Mouse (Mus musculus): ENCODE data around the gene Agap2.

Agap2 gene

DNA sequence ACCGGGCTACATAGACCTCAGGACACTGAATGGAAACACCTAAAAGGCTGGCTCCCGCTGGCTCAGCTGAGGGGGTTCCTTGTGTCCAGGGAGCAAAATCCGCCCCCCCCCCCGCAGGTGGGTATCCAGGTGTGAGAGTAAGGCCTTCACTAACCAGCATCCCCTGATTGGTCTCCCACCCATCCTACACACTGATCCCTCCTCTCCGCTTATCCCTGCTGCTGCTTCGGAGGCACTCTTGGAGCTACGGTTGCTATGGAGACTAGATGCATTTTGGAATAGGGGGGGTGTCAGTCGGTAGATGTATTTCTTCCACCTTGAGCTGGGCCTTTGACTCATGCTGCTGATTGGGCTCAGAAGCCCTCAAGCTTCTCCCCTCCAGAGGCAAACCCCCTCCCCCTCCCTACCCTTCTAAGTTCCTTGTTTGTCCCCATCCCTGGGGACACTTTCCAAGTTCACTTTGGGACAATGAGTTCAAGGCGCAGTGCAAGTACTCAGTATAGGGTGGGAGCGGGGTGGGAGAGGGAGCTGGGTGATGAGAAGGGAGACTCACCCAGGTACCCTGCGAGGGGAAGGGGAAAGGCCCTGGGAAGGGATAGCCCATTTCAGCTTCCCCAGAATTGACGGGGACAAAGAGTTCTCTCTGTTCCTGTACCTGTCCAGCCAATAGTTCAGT is 3.1 kb downstream of the Agap2 start:
- no peak for DNase-seq

DNA sequence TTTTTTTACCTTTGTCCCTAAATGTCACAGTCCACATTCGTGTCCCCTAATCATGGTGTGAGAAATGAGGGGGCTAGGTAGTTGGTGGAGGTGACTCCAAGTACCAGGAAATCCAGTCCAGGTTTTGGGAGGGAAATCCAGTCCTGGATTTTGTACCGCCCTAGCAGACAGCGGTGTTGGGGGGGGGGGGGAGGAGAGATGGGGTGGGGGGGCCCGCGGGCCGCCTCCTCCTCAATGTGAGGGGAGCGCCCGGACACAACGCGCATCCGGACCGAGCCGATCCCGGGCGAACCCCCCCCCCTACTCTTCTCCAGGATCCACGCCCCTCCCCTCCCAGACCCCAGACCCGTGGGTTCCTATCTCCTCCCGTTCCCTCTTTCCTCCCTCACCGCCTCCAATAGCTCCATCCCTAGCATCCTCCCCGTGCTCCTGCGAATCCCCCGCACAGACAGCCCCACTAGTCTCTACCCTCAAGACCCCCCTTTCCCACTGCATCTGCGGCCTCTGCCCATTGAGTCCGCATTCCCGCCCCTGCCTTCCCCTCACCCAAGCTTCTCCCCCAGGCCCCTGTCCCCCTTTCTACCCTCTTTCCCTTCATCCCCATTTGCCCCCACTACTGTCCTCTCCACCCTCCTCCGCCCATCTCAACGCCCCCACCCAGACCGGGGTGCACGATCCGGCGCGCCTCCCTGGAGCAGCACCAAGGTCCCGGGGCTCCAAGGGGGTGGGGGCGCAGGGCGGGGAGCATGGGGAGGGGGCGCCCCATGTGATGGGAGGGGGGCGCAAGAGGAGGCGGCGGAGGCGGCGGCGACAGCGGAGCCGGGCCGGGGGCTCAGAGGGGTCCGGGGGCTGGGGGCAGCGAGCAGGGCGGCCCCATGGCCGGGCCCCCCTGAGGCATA is 3.8 kb downstream of the Agap2 start:
- DNase-seq, result no peak

DNA sequence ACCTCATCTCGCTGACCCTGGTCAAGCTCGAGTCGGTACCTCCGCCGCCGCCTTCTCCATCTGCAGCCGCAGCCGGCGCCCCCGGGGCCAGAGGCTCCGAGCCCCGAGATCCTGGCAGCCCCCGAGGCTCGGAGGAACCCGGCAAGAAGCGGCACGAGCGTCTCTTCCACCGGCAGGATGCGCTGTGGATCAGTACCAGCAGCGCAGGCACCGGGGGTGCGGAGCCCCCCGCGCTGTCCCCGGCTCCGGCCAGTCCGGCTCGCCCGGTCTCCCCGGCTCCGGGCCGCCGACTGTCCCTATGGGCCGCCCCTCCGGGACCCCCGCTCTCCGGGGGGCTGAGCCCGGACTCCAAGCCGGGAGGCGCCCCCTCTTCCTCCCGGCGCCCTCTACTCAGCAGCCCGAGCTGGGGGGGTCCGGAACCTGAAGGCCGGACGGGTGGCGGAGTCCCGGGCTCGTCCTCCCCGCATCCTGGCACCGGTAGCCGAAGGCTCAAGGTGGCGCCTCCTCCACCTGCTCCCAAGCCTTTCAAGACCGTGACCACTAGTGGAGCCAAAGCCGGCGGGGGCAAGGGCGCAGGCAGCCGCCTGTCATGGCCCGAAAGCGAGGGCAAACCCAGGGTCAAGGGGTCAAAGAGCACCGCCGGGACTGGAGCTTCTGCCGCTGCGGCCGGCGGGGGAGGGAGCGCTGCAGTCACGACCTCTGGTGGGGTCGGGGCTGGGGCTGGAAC is 4.7 kb downstream of the Agap2 start:
- DNase-seq, result no peak

DNA sequence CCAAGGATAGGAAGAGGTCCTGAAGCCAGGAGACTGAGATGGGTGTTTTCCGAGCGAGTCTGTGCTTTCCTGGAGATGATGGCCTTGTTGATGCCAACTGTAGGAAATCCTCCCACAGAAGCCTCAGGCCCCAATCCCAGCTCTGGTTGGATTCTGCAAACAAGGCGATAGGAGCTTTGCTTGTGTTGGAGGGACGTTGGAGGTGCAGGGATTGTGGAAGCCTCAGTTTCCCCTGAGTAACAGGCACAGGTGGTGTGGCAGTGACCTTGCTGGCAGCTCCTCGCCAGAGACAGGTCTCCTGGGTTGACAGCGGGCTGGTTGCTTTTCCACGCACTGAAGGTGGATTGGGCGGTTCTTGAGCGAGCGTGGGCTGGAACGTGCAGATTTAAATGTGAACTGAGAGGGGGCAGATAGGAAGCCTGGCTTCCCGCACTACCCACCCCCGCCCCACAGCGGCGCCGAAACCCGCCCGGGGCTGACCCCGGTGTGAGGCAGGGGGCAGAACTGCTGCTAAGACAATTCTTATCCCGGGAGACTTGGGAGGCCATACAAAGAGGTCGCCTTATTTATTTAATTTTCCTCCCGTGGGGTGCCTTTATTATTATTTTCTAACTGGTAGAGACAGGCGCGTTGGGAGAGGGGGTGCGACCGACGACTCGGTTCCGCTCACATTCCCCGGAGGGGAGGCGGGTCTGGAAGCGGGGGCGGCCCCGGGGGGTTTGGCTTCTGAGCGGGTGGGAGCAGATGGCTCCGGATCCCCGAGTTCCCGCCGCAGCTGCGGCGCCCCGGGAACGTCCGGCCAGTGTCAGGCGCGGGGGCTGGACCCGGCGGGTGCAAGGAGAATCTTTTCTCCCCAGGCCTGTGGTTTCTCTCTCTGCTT is 6.1 kb downstream of the Agap2 start:
- DNase-seq, result no peak

DNA sequence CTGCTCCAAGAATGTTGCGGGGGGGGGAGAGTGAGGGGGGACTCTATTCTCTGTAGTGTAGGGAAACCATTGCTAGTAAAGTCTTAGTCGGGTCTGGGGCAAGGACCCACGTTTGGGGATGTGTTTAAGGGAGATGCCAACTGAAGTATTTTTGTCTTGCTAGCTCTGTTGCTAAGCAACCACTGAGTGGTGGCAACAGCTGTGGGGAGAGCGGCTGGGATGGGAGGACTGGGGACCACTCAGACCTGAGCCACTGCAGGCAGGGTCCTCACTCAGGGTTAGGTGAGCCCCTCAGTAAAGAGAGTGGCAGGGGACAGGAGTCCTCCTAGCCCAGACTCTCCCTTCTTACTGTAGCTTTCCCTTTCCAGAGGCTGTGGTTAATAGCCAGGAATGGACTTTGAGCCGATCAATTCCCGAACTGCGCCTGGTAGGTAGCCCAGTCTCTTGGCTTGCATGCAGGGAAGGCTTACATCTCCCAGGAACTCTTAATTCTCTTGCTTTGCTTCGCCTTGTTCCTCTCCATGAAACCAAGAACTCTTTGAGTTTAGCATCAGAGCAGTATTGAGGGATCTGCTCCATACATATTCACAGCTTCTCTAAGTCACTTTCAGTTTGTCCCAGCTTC is 7.0 kb downstream of the Agap2 start:
- no peak for DNase-seq

DNA sequence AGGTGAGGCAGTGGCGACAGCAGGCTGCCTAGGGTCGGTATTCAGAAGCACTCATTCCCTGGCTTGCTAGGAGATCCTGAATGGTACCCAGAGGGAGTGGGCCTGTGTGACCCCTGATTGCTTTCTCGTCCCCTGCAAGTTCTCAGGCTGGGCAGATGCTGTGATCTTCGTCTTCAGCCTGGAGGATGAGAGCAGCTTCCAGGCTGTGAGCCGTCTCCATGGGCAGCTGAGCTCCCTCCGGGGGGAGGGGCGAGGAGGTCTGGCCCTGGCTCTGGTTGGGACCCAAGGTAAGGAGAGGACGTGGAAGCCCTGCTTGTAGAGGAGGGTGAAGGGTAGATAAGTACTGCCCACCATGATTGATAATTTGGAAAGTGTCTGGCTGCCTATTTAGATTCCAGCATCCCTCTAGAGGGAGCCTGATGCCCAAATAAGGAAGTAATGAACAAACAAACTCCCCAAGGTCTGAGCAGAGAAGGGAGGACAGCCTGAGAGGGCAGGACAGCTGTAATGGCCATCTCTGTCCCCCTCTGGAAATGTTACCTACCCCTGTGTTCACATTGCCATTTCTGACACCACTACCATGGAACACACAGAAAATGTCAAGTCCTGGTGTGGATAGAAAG is 8.3 kb downstream of the Agap2 start:
- no peak for DNase-seq

DNA sequence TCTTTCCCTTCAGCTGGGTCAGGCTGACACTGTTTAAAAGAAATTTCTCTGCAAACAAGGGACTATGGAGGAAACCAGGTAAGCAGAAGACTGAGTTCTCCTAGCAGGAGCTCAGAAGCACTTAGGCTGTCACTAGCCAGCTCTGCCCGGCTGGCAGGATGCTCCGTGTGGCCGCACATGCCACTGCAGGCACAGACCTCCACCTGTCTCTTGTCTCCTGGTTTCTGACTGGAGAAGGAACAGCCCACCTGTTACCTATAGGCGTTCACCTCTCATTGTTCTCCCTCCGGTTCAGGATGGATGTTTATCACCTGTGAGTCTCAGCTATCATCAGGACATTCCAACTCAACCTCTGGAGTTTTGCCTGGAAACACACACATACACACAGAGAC is 8.8 kb downstream of the Agap2 start:
- DNase-seq, result no peak

DNA sequence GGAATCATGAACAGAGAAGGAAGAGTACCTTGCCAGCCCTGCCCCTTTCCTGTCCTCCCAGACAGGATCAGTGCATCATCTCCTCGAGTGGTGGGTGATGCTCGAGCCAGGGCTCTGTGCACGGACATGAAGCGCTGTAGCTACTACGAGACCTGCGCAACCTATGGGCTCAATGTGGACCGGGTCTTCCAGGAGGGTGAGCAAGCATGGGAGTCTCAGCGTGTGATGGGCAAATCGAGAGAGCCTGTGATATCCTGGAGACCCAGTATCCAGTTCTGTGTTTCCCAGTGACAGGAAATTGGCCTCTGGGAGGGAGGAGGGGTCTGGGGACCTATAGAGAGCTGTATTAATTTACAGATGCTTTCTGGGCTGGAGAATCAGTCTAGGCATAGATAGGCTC is 10.0 kb downstream of the Agap2 start:
- no peak for DNase-seq

DNA sequence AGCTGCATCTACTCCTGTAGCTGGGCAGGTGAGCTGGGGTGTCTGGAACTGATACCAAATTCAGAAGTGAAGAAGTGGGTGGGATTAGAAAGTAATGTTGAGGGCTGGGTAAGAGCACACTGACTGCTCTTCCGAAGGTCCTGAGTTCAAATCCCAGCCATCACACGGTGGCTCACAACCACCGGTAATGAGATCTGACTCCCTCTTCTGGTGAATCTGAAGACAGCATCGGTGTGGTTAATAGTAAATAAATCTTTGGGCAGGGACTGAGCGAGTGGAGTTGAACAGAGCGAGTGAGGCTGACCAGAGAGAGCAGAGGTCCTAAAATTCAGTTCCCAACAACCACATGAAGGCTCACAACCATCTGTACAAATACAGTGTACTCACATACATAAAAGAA is 10.5 kb downstream of the Agap2 start:
- no peak for DNase-seq

DNA sequence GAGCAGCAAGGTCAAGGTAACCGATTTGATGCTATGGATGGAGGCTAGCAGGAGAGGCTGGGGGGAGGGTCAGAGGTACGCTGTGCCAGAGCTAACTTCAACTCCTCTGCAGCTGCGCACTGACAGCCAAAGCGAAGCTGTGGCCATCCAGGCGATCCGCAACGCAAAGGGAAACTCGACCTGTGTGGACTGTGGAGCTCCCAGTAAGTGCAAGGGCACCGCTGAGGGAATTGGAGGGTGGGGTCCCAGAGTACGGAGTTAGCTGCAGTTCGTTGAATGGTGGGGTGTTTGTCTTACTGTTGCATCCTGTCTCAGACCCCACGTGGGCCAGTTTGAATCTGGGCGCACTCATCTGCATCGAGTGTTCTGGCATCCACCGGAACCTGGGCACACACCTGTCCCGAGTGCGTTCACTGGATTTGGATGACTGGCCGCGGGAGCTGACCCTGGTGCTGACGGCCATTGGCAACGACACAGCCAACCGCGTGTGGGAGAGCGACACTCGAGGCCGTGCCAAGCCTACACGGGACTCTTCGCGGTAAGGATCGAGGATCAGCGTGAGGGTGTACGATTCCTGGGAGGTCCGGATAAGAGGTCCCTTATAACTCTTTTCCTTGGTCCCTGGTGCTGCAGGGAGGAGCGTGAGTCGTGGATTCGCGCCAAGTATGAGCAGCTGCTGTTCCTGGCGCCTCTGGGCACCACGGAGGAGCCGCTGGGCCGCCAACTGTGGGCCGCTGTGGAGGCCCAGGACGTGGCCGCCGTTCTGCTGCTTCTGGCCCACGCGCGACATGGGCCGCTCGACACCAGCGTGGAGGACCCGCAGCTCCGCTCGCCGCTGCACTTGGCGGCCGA is 15.7 kb downstream of the Agap2 start:
- DNase-seq, result no peak

DNA sequence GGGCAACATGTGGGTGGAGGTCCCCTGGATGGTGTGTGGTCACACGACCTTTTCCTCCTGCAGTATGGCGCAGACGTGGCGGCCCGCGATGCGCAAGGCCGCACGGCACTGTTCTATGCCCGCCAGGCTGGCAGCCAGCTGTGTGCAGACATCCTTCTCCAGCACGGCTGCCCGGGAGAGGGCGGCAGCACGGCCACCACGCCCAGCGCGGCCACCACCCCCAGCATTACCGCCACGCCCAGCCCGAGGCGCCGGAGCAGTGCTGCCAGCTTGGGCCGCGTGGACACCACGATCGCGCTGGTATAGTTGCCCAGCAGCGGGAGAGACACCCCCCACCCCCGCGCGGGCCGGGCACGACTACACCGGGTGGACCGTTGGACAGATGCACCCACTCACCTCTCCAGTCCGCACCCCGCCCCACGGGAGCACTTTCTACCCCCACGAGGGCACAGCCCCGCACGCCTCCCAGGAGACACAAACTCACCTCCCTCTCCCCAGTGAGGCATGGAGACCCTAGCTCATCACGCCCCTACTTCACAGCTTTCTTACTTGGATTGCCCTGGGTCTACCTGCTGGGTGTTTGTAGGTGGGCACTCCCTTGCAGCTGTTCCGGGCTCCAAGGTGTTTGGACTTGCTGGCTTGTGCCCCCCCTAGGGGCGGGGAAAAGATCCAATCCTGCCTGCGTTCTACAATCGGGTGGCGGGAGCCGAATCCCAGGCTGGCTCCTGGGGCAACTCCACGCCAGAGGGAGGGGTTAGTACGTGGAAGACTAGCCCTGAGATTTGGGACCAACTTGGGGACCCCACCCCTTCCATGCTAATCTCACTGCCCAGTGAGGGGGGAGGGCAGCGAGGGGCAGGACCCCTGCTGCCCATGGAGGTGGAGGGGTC is 16.7 kb downstream of the Agap2 start:
- no peak for DNase-seq

DNA sequence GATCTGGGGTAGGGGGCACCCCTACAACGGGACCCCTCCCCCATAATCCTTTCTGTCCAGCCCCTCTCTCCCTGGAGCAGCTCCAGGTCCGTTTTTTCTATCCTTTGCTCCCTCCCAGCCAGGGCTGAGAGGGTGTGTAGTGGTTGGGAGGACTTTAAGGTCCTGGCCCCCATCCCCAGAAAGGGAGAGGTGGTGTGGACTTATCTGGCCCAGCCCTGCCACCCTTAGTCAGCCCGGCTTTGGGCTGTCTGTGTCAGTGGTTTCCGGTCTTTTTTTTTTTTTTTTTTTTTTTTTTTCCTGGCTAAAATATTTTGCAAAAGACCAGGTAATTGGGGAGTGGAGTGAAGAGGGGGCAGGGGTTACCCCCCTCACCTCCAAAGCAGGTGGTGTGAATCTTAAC is 17.7 kb downstream of the Agap2 start:
- DNase-seq, result no peak

DNA sequence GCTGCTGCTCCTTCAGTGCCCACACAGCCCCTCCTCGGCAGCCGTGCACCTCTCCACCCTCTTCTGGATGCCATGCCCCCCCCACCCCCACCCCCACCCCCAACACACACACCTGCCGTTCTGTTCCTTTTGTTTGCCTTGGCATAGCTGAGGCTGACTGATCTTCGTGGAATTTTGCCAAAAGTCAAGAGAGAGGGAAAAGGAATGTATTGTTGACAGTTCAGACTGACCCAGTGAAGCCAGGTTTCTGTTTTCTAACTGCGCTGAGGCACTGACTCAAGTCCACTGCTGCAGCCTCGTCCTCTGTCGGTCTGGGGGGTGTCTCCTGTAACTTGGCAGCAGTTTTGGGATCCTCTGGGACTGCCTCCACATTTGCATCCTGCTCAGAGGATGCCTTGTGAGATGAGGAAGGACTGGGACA is 19.3 kb downstream of the Agap2 start:
- no peak for DNase-seq

DNA sequence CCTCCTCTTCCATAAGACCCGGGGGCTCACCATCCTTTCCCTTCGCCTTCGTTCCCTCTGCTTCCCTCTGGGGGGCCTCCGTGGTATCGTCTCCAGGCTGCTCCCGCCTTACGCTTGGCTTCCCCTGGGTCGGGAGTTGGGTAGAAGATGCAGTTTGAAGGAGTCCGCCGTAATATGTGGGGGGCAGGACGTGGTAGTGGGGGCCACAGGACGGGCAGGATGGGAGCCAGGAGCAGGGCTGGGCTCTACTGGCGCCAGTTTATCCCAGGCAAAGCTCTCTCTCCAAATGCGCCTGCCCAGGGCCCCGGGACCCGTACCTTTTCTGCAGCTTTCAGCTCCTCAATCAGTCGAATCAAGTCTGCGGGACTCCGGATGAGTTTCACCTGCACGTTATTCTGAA is 23.4 kb downstream of the Agap2 start:
- no peak for DNase-seq

DNA sequence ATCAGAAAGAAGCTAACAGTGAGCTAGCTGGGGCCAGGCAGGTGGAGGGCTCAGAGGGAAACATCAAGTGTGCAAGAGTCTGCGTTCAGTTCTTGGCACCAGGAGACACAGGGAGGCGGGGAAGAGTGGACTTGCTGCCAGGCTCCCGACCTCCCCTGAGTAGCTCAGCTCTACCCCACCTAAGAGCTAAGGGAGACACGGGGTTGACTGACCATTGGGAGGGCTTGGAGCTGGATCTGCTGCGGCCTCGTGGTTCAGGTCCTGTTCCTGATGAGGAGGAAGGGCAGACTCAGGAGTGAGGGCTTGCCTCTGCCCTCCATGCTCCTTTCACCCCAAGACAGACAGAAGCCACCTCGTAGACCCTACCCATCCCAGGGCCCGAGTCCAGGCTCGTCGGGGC is 24.1 kb downstream of the Agap2 start:
- no peak for DNase-seq

DNA sequence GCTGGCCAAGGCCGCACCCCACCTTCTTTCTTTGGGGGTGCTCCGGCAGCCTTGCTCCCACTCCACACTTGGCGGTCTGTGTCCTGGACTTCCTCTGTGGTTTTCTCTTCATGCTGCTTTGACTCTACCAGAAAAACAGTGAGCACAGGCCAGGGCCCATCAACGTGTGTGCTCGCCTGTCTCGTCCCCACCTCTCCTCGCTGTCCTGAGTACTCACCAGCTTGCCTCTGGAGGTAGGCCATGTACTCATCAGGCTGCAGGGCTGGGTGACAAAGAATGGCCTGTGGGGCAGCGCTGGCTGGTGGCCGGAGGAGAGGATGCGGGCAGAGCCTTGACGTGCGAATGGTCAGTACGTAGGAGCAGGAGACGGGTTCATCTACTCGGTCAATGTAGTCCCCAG is 24.8 kb downstream of the Agap2 start:
- no peak for DNase-seq

DNA sequence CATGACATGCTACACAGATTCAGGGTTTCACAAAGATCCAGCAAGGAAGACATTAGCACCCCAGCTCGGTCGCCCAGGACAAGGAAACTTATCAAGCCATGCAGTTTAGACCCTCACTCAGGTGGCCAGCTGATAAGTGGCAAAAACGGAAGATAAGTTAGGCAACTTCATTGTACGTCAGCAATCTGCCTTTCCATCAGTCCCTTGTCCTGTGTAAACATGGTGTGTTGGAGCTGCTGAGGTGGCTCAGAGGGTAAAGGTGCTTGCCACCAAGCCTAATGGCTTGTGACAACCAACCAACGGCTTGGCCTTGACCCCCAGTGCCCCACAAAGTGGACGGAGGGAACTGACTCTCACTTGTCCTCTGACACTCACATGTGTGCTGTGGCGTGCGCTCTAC is 25.3 kb downstream of the Agap2 start:
- no peak for DNase-seq

DNA sequence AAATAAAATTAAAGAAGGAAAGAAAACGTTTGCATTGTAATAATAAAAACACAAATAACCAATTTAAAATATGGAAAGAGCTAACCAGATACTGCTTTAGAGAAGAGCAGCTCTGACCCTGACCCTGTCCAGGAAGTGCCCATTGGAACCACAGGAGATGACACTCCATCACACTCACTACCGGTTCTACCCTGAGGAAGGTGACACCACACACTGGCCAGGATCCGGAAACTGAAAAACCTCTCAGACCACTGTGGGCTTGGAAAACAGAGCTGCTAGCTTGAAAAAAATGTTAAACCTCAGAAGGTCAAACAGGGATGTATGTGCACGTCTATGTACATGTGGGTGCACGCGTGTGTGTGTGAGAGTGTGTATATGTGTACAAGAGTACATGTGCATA is 26.1 kb downstream of the Agap2 start:
- DNase-seq, result no peak

DNA sequence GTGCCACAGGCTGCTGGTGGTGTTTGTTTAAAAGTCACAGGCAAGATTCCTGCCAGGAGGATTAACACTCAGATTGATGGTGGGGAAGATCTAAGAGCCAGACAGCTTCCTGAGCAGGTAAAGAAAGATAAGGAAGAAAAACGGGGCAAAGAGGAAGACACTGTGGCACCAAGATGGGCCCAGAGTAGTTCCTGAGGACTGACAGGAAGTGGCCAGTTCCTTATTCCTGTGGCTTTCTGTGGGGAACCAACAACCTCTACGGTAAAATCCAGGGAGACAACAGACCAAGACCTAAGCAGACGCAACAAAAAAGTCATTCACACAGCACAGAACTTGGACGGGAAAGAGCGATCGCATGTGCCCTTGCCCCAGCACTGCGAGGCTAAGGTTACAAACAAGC is 28.5 kb downstream of the Agap2 start:
- no peak for DNase-seq

Measured in thymus, postnatal 4 days (tissue).